Mouse (Mus musculus): ENCODE measurements around the gene Gcgr. TPM values are rescaled to one million over a fixed set of nuclear protein-coding genes. Genes with fewer than 3 reads are reported as not detected.
"Not testable (repeated sequence)": the region's sequence is repeated elsewhere in the genome, so short reads cannot be mapped to it uniquely, and the experiment has no call there.

The Gcgr gene
- total and polyA plus RNA-seq, 3 experiments: 0.68 to 2.1 (median 0.73) TPM

DNA sequence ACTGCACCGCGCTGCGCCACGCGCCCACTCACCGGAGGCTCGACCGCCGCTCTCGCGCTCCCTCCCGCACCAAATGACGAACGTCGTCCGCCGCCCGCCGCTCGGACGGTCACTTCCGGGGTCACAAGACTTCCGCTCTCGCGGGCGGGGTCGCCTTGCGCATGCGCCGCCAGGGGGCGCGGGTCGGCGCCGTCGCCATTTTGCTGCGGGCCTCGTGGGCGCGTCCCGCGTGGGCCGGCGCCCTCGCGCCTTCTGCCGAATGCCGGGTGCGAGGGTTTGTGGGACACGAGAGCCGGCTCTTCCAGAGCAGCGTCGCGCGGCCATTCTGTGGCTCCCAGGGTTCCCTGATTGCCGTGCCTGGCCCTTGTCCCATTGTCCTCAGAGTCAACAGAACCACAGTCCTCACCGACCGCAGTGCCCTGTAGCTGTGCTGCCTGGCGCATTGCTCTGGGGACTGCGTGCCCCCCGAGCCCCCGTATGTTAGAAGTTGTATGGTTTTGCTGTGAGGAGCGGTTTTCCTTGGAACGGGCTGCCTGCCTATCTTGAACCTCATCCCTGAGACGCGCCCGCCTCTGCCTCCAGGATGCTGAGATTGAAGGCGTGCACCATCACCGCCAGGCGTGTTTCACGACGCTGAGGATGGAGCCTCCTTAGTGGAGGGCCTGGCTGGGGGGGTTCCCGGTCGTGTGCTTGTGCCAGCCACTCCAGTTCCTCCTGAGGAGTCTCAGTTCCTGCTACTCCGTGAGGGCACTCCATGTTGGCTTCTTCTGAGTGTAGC, 51.2 kb downstream of the Gcgr start, which contains the start of gene Arhgdia:
Gene Arhgdia (minus strand): TSS at position 135 of the 778 bp plus-strand sequence.
- Histone ChIP-seq H3K27ac (peak within 1 kb of the TSS; percentile 94), H3K79me2 (replicated peaks; ENCODE audit: control insufficient read depth, insufficient read depth, low read length) (peaks cover 5% of the 10 kb centered on the region), H3K4me1 (ENCODE audit: control insufficient read depth, insufficient read depth, low read length) (peaks cover 7% of the 10 kb centered on the region), H3K9ac (ENCODE audit: low read depth, low read length) (peak within 1 kb of the TSS; percentile 98), H3K36me3 (ENCODE audit: control insufficient read depth, insufficient read depth, low read length) (peaks cover 6% of the 10 kb centered on the region), H3K27me3 (ENCODE audit: control insufficient read depth, insufficient read depth, low read length) (no peaks in the 10 kb centered on the region), H3K4me3 (peak within 1 kb of the TSS; percentile 72)
- DNase-seq: peak; percentile 93 to 94
- TF ChIP-seq CTCF (IDR thresholded peaks at IDR 0.05) (peak; percentile 79), EP300 (IDR thresholded peaks at IDR 0.05; ENCODE audit: insufficient read depth, low read depth, low read length) (peak; percentile 55; the same call in 1 of the 2 replicates), POLR2A (IDR thresholded peaks at IDR 0.05; ENCODE audit: insufficient read depth, low read depth, low read length) (peak; percentile 90)
- intact Hi-C loops (cut with DNase I): loop anchor here (1.0 to 5.0 kb wide), 4 partner anchors 8 to 131 kb away; partner anchors contain the start of genes Cenpx, Lrrc45, Mcrip1 and P4hb
- WGBS: 3% methylated on average over 75 of the region's 75 CpGs

DNA sequence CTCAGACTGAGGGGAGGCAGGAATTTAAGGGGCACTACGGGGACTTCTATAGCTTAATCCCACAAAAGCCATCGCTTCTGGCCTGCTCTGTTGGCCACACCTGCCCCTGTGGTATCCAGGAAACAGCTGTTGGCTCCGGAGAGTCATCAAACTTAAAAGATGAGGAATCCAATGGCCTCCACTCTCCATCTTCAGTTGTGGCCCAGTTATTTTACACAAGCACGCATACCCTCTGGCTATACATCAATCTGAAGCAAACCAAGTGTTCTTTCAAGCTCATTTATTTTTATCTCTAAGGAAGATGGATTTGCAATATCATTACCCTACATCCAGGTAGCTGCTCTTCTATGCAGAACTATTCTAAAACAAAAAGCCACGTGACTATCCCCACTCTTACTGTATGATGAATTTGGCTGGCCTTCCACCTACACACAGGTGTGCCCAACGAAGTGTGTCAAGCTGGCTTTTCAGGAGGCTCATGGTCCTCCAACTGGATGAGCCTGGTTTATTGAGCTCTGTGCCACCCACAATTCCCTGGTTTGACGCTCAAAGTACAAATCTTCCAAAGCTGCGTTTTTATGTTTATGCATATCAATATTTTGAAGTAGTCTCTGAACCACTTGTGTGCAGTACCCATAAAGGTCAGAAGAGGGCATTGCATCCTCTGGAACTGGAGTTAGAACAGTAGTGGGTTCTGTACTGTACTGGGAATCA, 51.9 kb downstream of the Gcgr start:
- Histone ChIP-seq H3K36me3 (ENCODE audit: control insufficient read depth, insufficient read depth, low read length) (peaks cover 6% of the 10 kb centered on the region), H3K9ac (ENCODE audit: low read depth, low read length) (peak overlapping the region; percentile 98; the same call in 1 of the 2 replicates), H3K27me3 (ENCODE audit: control insufficient read depth, insufficient read depth, low read length) (no peaks in the 10 kb centered on the region), H3K79me2 (replicated peaks; ENCODE audit: control insufficient read depth, insufficient read depth, low read length) (peaks cover 5% of the 10 kb centered on the region), H3K27ac (peak overlapping the region; percentile 94), H3K4me3 (peak overlapping the region; percentile 72), H3K4me1 (ENCODE audit: control insufficient read depth, insufficient read depth, low read length) (peaks cover 7% of the 10 kb centered on the region)
- 68% methylated on average over 8 of the region's 8 CpGs for WGBS
- no peak for DNase-seq
- intact Hi-C loops (cut with DNase I): loop anchor here (2.0 to 5.0 kb wide), 3 partner anchors 30 to 130 kb away; partner anchors contain the start of genes Cenpx, Lrrc45 and Mcrip1
- TF ChIP-seq EP300 (IDR thresholded peaks at IDR 0.05; ENCODE audit: insufficient read depth, low read depth, low read length): no peak
- no peak for TF ChIP-seq POLR2A (IDR thresholded peaks at IDR 0.05; ENCODE audit: insufficient read depth, low read depth, low read length)
- peak; percentile 76 for TF ChIP-seq CTCF (IDR thresholded peaks at IDR 0.05)

DNA sequence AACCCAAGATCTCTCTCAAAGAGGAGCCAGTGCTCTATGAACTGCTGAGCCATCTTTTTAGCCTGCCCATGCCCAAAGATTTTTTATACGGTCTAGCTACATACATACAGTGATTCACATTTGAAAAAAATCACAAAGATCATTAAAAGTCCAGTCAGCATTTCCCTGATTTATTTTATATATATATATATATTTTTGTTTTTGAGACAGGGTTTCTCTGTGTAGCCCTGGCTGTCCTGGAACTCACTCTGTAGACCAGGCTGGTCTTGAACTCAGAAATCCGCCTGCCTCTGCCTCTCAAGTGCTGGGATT, 52.4 kb downstream of the Gcgr start:
- H3K79me2 ChIP-seq (replicated peaks; ENCODE audit: control insufficient read depth, insufficient read depth, low read length); DNase-seq; H3K9ac ChIP-seq (ENCODE audit: low read depth, low read length); H3K27me3 ChIP-seq (ENCODE audit: control insufficient read depth, insufficient read depth, low read length); H3K4me3 ChIP-seq; H3K36me3 ChIP-seq (ENCODE audit: control insufficient read depth, insufficient read depth, low read length); H3K27ac ChIP-seq; H3K4me1 ChIP-seq (ENCODE audit: control insufficient read depth, insufficient read depth, low read length): not testable (repeated sequence)
- 95% methylated on average over 2 of the region's 2 CpGs for WGBS
- intact Hi-C loops (cut with DNase I): loop anchor here (2.0 to 5.0 kb wide), 3 partner anchors 30 to 129 kb away; partner anchors contain the start of genes Cenpx, Lrrc45 and Mcrip1

DNA sequence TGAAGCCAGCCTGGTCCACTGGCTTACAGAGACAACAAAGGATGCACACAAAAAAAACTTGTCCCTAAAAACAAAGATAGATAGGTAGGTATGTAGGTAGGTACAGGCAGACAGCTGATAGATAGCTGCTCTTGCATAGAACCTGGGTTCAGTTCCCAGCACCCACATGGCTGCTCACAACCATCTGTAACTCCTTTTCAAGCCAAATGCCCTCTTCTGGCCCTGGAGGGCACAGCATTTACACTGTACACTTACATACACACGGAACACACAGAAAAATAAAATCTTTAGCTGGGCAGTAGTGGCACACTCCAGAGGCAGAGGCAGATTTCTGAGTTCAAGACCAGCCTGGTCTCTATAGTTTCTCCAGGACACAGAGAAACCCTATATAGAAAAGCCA, 53.4 kb downstream of the Gcgr start:
- no peaks in the 10 kb centered on the region for H3K27me3 ChIP-seq (ENCODE audit: control insufficient read depth, insufficient read depth, low read length)
- intact Hi-C loops (cut with DNase I): loop anchor here (2.0 to 5.0 kb wide), 3 partner anchors 29 to 128 kb away; partner anchors contain the start of genes Cenpx, Lrrc45 and Mcrip1
- H3K27ac ChIP-seq: no peak overlapping the region
- H3K36me3 ChIP-seq (ENCODE audit: control insufficient read depth, insufficient read depth, low read length): peaks cover 6% of the 10 kb centered on the region
- H3K4me1 ChIP-seq (ENCODE audit: control insufficient read depth, insufficient read depth, low read length): peaks cover 7% of the 10 kb centered on the region
- no peak overlapping the region for H3K9ac ChIP-seq (ENCODE audit: low read depth, low read length)
- peaks cover 5% of the 10 kb centered on the region for H3K79me2 ChIP-seq (replicated peaks; ENCODE audit: control insufficient read depth, insufficient read depth, low read length)
- no peak overlapping the region for H3K4me3 ChIP-seq
- DNase-seq: no peak
- WGBS: 97% methylated on average over 1 of the region's 1 CpGs
- TF ChIP-seq POLR2A (IDR thresholded peaks at IDR 0.05; ENCODE audit: insufficient read depth, low read depth, low read length) (no peak), CTCF (IDR thresholded peaks at IDR 0.05) (no peak), EP300 (IDR thresholded peaks at IDR 0.05; ENCODE audit: insufficient read depth, low read depth, low read length) (no peak)

DNA sequence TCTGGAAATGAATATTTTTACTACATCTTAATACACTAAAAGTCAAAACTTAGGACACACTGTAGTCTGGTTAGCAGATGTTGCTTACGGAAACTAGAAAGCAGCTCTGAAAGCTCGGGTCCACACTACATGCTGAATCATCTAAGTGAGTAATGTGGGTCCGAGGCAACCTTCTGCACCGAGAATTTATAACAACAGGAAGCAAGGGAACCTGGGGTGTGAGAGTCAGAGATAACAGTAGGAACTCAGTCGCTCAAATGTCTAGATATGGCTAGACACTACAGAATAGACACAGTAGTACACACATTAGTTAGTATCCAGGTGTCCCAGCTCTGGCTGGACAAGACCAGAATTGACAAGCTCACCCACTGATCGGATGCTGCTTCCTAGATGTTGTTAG, 58.0 kb downstream of the Gcgr start:
- H3K4me1 ChIP-seq (ENCODE audit: control insufficient read depth, insufficient read depth, low read length): no peaks in the 10 kb centered on the region
- no peaks in the 10 kb centered on the region for H3K27me3 ChIP-seq (ENCODE audit: control insufficient read depth, insufficient read depth, low read length)
- WGBS: 61% methylated on average over 6 of the region's 6 CpGs
- no peaks in the 10 kb centered on the region; the same call in none of the 2 replicates for H3K36me3 ChIP-seq (ENCODE audit: control insufficient read depth, insufficient read depth, low read length)
- no peak for DNase-seq
- H3K4me3 ChIP-seq: no peak overlapping the region
- no peak overlapping the region for H3K27ac ChIP-seq
- no peak for TF ChIP-seq EP300 (IDR thresholded peaks at IDR 0.05; ENCODE audit: insufficient read depth, low read depth, low read length)
- no peaks in the 10 kb centered on the region for H3K79me2 ChIP-seq (replicated peaks; ENCODE audit: control insufficient read depth, insufficient read depth, low read length)
- intact Hi-C loops (cut with DNase I): no loop called here
- H3K9ac ChIP-seq (ENCODE audit: low read depth, low read length): no peak overlapping the region

Other genes with a start within 250 kb of the Gcgr start
Only the 30 nearest of the 31 such genes appear.
- gene Actg1, start 182.2 kb upstream of the Gcgr start, total RNA-seq (2021): 100 to 1,000 TPM; 222 to 321 TPM
- gene Actg1, start 182.2 kb upstream of the Gcgr start, polyA plus RNA-seq (2012; rRNA removed): 510 and 694 TPM in 2 replicates
- not detected for gene Fscn2, start 169.2 kb upstream of the Gcgr start, total RNA-seq (2021)
- 0.15 and 0.21 TPM in 2 replicates for gene Fscn2, start 169.2 kb upstream of the Gcgr start, polyA plus RNA-seq (2012; rRNA removed)
- gene Faap100, start 151.9 kb upstream of the Gcgr start, total RNA-seq (2021): 10 to 100 TPM; 13.0 to 13.4 TPM
- gene Faap100, start 151.9 kb upstream of the Gcgr start, polyA plus RNA-seq (2012; rRNA removed): 25.8 and 27.3 TPM in 2 replicates
- 10 to 100 TPM; 54.8 to 58.4 TPM for gene Nploc4, start 93.0 kb upstream of the Gcgr start, total RNA-seq (2021)
- 36.6 and 55.4 TPM in 2 replicates for gene Nploc4, start 93.0 kb upstream of the Gcgr start, polyA plus RNA-seq (2012; rRNA removed)
- 1 to 10 TPM in 1 of 2 experiments, under 1 TPM in 1; 0.42 to 1.5 TPM for gene Tspan10, start 88.1 kb upstream of the Gcgr start, total RNA-seq (2021)
- gene Tspan10, start 88.1 kb upstream of the Gcgr start, polyA plus RNA-seq (2012; rRNA removed): 0.09 and 0.41 TPM in 2 replicates
- gene Pde6g, start 77.2 kb upstream of the Gcgr start, total RNA-seq (2021): under 1 TPM; 0.52 to 0.76 TPM
- 0.53 and 1.3 TPM in 2 replicates for gene Pde6g, start 77.2 kb upstream of the Gcgr start, polyA plus RNA-seq (2012; rRNA removed)
- gene Oxld1, start 72.6 kb upstream of the Gcgr start, total RNA-seq (2021): 10 to 100 TPM; 57.4 to 61.6 TPM
- gene Oxld1, start 72.6 kb upstream of the Gcgr start, polyA plus RNA-seq (2012; rRNA removed): 52.0 and 59.4 TPM in 2 replicates
- gene Ccdc137, start 72.6 kb upstream of the Gcgr start, total RNA-seq (2021): 1 to 10 TPM; 5.8 to 6.0 TPM
- gene Ccdc137, start 72.6 kb upstream of the Gcgr start, polyA plus RNA-seq (2012; rRNA removed): 6.7 and 11.7 TPM in 2 replicates
- 10 to 100 TPM in 1 of 2 experiments, 1 to 10 TPM in 1; 9.1 to 10.8 TPM for gene Arl16, start 63.1 kb upstream of the Gcgr start, total RNA-seq (2021)
- gene Arl16, start 63.1 kb upstream of the Gcgr start, polyA plus RNA-seq (2012; rRNA removed): 13.6 and 17.1 TPM in 2 replicates
- 100 to 1,000 TPM; 207 to 232 TPM for gene Mrpl12, start 46.1 kb upstream of the Gcgr start, total RNA-seq (2021)
- gene Mrpl12, start 46.1 kb upstream of the Gcgr start, polyA plus RNA-seq (2012; rRNA removed): 199 and 200 TPM in 2 replicates
- gene Slc25a10, start 38.9 kb upstream of the Gcgr start, total RNA-seq (2021): 10 to 100 TPM; 14.1 to 14.6 TPM
- gene Slc25a10, start 38.9 kb upstream of the Gcgr start, polyA plus RNA-seq (2012; rRNA removed): 32.6 and 40.9 TPM in 2 replicates
- 10 to 100 TPM; 38.5 to 43.9 TPM for gene Mcrip1, start 19.0 kb downstream of the Gcgr start, total RNA-seq (2021)
- gene Mcrip1, start 19.0 kb downstream of the Gcgr start, polyA plus RNA-seq (2012; rRNA removed): 84.9 and 97.4 TPM in 2 replicates
- gene Ppp1r27, start 20.4 kb downstream of the Gcgr start, total RNA-seq (2021): under 1 TPM in 1 of 2 experiments, not detected in 1; 0.34 TPM
- 0.64 and 0.96 TPM in 2 replicates for gene Ppp1r27, start 20.4 kb downstream of the Gcgr start, polyA plus RNA-seq (2012; rRNA removed)
- gene P4hb, start 42.6 kb downstream of the Gcgr start, total RNA-seq (2021): 100 to 1,000 TPM; 221 to 246 TPM
- 115 and 174 TPM in 2 replicates for gene P4hb, start 42.6 kb downstream of the Gcgr start, polyA plus RNA-seq (2012; rRNA removed)
- gene Arhgdia, start 50.9 kb downstream of the Gcgr start, total RNA-seq (2021): 100 to 1,000 TPM; 139 to 144 TPM
- gene Arhgdia, start 50.9 kb downstream of the Gcgr start, polyA plus RNA-seq (2012; rRNA removed): 245 and 257 TPM in 2 replicates
- 10 to 100 TPM; 48.7 to 52.0 TPM for gene Alyref, start 67.7 kb downstream of the Gcgr start, total RNA-seq (2021)
- 13.6 and 15.6 TPM in 2 replicates for gene Alyref, start 67.7 kb downstream of the Gcgr start, polyA plus RNA-seq (2012; rRNA removed)
- 10 to 100 TPM; 79.9 to 89.0 TPM for gene Anapc11, start 67.7 kb downstream of the Gcgr start, total RNA-seq (2021)
- 87.8 and 105 TPM in 2 replicates for gene Anapc11, start 67.7 kb downstream of the Gcgr start, polyA plus RNA-seq (2012; rRNA removed)
- not detected for gene Npb, start 77.8 kb downstream of the Gcgr start, total RNA-seq (2021)
- gene Npb, start 77.8 kb downstream of the Gcgr start, polyA plus RNA-seq (2012; rRNA removed): not detected in 2 replicates
- gene Pcyt2, start 87.2 kb downstream of the Gcgr start, total RNA-seq (2021): 10 to 100 TPM; 51.8 to 55.6 TPM
- 111 and 125 TPM in 2 replicates for gene Pcyt2, start 87.2 kb downstream of the Gcgr start, polyA plus RNA-seq (2012; rRNA removed)
- gene Sirt7, start 94.5 kb downstream of the Gcgr start, total RNA-seq (2021): 1 to 10 TPM; 7.0 to 7.4 TPM
- 23.7 and 25.9 TPM in 2 replicates for gene Sirt7, start 94.5 kb downstream of the Gcgr start, polyA plus RNA-seq (2012; rRNA removed)
- 10 to 100 TPM; 35.7 to 45.2 TPM for gene Mafg, start 102.9 kb downstream of the Gcgr start, total RNA-seq (2021)
- gene Mafg, start 102.9 kb downstream of the Gcgr start, polyA plus RNA-seq (2012; rRNA removed): 32.8 and 37.2 TPM in 2 replicates
- 1 to 10 TPM in 1 of 2 experiments, under 1 TPM in 1; 0.81 to 1.2 TPM for gene Pycr1, start 113.1 kb downstream of the Gcgr start, total RNA-seq (2021)
- gene Pycr1, start 113.1 kb downstream of the Gcgr start, polyA plus RNA-seq (2012; rRNA removed): 3.9 and 4.9 TPM in 2 replicates
- gene Myadml2, start 117.5 kb downstream of the Gcgr start, total RNA-seq (2021): 10 to 100 TPM; 77.6 to 87.3 TPM
- 55.1 and 68.3 TPM in 2 replicates for gene Myadml2, start 117.5 kb downstream of the Gcgr start, polyA plus RNA-seq (2012; rRNA removed)
- under 1 TPM in 1 of 2 experiments, not detected in 1; 0.23 TPM for gene Notum, start 130.5 kb downstream of the Gcgr start, total RNA-seq (2021)
- 0.18 and 0.35 TPM in 2 replicates for gene Notum, start 130.5 kb downstream of the Gcgr start, polyA plus RNA-seq (2012; rRNA removed)
- gene Aspscr1, start 142.3 kb downstream of the Gcgr start, total RNA-seq (2021): 10 to 100 TPM; 35.2 to 38.3 TPM
- gene Aspscr1, start 142.3 kb downstream of the Gcgr start, polyA plus RNA-seq (2012; rRNA removed): 38.4 and 38.6 TPM in 2 replicates
- 10 to 100 TPM; 26.4 to 34.2 TPM for gene Cenpx, start 183.0 kb downstream of the Gcgr start, total RNA-seq (2021)
- gene Cenpx, start 183.0 kb downstream of the Gcgr start, polyA plus RNA-seq (2012; rRNA removed): 51.4 and 53.0 TPM in 2 replicates
- 1 to 10 TPM; 4.2 to 4.5 TPM for gene Lrrc45, start 183.2 kb downstream of the Gcgr start, total RNA-seq (2021)
- 12.5 and 12.7 TPM in 2 replicates for gene Lrrc45, start 183.2 kb downstream of the Gcgr start, polyA plus RNA-seq (2012; rRNA removed)
- under 1 TPM; 0.70 to 0.99 TPM for gene Rac3, start 190.8 kb downstream of the Gcgr start, total RNA-seq (2021)
- 3.3 and 4.6 TPM in 2 replicates for gene Rac3, start 190.8 kb downstream of the Gcgr start, polyA plus RNA-seq (2012; rRNA removed)
- gene Dcxr, start 196.6 kb downstream of the Gcgr start, total RNA-seq (2021): 10 to 100 TPM; 12.1 to 12.9 TPM
- gene Dcxr, start 196.6 kb downstream of the Gcgr start, polyA plus RNA-seq (2012; rRNA removed): 32.0 and 35.5 TPM in 2 replicates
- gene Cbr2, start 201.4 kb downstream of the Gcgr start, total RNA-seq (2021): 10 to 100 TPM; 17.7 to 19.4 TPM
- gene Cbr2, start 201.4 kb downstream of the Gcgr start, polyA plus RNA-seq (2012; rRNA removed): 42.3 and 379 TPM in 2 replicates

Measured in heart, adult 2 months (tissue).